Mouse (Mus musculus): Measurements from ENCODE around the gene 1700015F17Rik.
A peak's percentile ranks its signal among the peaks of the same experiment; 100 is the strongest.

The 1700015F17Rik gene

DNA sequence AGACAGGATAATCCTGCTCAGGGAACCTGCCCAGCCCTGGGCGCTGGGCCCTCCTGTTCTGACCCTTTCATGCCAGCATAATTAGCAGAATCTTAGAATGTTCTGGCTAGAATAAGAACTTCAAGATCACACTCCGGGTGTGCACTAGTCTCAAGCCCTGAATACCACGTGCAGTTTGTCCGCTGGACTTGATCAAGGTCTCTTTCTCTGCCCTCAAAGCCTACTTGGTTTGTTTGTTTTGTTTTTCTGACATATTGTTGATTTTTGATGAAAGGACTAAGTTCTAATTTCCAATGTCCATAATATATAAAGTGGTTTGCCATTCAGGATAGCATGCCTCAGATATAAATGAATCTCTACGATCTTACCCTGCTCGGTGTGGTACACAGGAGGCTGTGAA, at the start of gene 1700015F17Rik:
1700015F17Rik (minus strand) TSS at position 101 of the 400 bp plus-strand sequence.
- no peak for DNase-seq (ENCODE audit: extremely low spot score, low read depth, low spot score)

DNA sequence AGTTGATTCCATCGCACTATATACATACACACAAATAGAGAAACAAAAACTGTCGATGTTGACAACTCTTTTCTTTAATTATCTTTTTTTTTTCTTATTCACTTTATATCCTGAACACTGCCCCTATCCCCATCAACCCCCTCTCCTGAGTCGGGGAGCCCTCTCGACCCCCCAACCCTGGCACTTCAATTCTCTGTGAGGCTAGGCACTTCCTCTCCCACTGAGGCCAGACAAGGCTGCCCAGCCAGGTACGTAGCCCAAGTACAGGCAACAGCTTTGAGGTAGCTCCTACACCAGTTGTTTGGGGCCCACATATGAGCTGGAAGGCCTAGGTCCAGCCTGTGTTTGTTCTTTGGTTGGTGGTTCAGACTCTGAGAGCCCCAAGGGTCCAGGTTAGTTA, 36.5 kb upstream of the 1700015F17Rik start:
- no peak for DNase-seq (ENCODE audit: extremely low spot score, low read depth, low spot score)

DNA sequence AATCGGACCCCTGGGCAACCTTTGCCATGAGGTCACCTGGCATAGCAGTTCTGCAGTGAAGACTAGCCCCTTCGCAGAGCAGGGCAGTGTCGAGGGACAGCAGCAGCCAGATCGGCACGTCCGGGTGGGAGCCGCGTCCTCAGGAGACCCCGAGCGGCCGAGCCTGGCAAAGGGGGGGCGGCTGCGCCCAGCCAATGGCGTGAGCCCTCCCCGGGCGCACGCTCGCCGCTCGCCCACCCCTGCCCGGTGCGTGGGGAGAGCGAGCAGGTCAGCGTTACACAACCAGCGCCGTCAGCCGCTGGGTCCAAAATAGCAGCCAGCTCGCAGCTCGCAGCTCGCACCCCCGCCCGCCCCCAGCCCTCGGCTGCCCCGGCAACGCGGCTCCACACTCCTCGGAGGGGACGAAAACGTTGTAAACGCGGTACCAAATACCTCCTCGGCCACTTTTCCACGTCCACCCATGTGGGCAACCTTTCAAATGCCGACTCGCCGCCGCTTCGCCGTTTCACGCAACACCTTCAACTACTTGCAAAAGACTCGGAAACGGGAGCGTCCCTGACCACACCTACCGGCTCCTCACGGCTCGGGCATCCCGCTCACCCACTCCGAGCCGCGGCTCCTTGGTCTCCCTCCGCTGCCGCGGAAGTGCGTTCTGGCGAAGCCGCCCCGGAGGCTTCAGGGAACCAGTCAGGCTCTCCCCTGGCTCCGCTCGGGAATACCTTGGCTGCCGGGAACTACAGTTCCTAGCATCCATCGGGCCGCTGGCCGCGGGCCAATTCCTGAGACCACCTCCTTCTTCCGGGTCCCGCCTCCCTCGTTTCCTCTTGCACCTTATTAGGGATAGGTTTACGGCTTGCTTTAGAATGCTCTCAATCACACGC, 35.5 kb upstream of the 1700015F17Rik start, which contains the start of gene Cldn12:
Cldn12 (minus strand) TSS at position 763 of the 881 bp plus-strand sequence.
- DNase-seq (ENCODE audit: extremely low spot score, low read depth, low spot score): peak; percentile 76

DNA sequence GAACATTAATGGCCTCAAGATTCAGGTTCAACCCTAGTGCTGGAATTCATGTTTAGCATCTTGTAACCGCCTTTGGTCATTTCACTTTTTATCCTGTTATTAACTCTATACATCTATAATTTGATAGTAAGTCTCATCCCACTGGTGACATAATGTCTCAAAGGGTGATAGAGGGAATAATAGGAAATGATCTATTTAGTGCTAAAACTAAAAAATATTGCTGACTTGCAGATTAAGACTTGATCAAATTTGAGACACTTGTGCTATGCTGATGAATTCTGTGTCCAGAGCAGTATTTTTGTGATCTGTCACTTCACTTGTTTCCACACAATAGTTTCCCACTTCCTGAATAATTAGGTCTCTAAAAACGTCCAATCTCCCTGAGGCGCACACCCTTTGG, 32.5 kb upstream of the 1700015F17Rik start:
- no peak for DNase-seq (ENCODE audit: extremely low spot score, low read depth, low spot score)

DNA sequence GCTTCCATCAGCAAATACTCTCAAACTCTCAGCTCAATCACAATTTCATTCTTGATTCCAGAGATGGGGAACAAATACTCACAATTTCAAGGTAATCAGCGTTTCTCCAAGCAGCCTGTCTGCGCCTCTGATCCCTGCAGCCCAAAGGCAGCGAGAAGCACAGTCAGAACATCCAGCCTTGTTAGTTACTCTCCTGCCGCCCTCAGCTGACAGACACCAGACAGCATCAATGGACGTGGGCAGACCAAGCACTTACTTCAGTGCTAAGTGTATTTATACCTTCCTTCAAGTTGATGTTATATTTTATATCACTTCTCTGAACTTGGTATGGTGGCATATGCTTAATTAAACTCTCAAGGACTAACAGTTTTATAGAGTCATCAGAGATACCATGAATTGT, 32.0 kb upstream of the 1700015F17Rik start:
- DNase-seq (ENCODE audit: extremely low spot score, low read depth, low spot score): no peak

DNA sequence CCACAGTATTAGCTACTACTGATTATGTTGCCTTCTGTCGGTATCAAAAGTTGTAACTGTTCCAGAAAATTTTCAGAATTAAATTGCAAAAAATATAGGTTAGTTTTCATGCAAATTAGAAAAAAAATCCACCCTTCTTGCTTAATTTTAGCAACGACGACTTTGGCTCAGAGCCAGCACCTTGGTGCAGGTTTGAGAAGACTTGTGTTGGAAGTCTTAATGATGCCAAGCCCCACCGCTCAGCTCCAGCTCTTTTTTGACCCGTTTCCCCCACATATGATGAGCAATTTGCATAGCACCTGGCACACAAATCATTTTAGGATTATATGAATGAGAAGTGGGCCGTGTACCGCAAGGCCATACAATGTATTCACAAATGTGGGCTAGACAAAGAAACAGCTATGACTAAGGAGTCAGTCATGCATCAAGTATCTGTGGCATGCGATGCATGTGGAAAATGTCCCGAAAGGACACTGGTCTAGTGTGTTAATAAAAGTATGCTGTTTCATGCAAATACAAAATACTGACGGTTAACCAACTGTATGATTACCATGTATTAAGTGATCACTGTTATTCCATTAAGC, 31.5 kb upstream of the 1700015F17Rik start:
- no peak for DNase-seq (ENCODE audit: extremely low spot score, low read depth, low spot score)

DNA sequence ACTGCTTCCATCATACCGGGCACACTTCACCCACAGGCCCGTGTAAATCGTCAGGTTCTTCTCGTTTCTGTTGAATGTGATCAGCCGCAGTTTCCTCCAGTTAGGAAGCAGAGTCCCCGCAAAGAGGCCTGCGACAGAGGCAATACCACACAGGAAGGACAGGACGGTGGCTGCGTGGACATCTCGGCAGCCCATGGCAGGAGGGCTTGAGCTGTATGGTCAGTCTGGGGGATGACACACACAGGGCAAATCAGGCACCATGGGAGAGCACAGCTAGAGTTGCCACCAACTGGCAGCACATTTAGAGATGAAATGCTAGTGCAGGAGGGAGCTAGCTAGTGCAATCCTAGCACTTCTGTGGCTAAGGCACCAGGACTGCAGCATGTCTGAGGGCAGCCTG, 29.3 kb upstream of the 1700015F17Rik start:
- DNase-seq (ENCODE audit: extremely low spot score, low read depth, low spot score): no peak

DNA sequence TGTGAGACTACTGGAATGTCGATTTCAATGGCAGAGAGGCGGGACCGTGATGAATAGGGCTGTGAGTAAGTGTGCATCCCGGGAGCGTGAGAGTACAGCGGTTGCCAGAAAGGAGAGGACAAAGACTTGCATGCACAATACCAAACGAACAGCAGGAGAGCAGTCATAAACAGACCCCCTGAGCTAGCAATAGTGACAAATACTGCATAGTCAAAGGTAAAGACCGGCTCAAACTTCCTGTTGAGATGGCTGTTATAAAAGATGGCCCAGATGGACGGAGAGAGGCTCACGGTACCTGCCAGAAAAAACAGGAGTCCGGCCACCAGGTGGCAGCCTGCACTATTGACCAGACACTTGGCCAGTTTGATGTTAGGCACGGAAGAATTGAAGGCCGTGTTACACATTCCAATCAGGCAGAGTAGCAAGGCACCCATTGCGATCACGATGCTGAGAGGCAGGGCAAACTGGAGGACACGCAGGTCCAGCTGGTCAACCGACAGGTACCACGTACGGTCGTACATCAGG, 28.8 kb upstream of the 1700015F17Rik start:
- no peak for DNase-seq (ENCODE audit: extremely low spot score, low read depth, low spot score)

DNA sequence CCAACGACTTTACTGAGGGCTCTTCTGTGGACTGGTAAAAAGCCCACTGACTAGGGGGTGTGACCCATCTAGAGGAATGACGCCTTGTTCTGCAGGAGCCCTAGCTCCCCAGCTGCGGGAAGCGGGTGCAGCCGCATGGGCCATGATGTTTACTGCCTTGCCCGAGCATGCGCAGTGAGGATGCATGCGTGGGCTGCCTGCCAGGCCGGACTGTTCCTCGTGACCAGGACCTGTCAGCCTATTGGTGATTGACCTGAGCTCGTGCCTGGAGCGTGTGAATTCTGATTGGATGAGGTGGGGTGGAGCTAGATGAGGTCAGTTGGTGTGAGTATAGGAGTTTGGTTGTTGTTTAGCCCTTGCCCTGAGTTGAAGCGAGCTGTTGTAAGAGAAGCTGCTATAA, 25.5 kb upstream of the 1700015F17Rik start:
- DNase-seq (ENCODE audit: extremely low spot score, low read depth, low spot score): no peak

DNA sequence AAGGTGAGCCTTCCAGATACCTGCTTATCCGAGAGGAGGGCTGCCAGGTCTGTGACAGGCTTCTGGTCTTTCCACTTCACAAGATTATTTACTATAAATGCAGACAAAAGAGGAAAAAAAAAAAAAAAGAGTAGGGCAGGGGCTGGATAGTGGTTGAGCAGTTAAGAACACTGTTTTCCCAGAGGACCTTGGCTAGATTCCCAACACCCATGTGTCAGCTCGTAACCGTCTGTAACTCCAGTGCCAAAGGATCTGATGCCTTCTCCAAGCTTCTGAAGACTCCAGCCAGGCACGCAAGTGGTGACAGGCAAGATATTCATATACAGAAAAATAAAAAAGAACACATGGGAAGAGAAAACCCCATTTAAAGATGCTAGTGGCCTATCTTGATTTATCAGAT, 24.4 kb upstream of the 1700015F17Rik start:
- no peak for DNase-seq (ENCODE audit: extremely low spot score, low read depth, low spot score)

DNA sequence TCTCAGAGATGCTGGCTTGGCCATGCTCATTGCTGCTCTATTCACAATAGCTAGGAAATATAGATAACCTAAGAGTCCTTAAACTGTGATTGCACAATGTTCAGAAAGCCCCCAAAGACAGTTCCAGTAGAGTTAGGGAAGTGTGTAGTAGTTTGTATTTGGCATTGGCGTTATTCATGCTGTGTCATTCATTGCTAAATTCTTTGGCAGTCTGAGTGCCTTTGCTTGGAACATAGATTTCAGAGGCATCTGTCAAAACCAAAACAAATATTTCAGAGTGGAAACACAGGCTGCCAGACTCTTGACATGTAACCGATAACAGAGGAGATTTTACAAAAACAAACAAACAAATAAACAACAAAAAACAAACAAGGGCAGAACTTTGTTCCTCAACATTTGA, 22.6 kb upstream of the 1700015F17Rik start:
- DNase-seq (ENCODE audit: extremely low spot score, low read depth, low spot score): no peak

DNA sequence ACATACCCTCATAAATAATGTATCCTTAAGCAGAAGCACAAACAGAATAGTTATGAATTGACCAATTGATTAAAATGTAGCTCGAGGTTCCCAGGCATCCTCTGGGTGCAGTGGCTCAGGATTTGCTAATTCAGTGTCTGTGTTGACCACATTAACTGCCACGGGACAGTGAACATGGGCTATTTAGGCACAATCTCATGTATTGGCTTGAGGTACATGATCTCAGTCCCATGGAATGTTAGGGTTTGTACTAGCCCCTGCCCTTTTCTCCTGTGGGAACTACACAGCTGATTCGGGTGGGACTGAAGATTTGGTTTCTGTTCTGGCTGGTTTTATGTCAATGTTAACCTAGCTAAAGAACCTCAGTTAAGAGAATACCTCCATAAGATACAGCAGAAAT, 17.4 kb upstream of the 1700015F17Rik start:
- no peak for DNase-seq (ENCODE audit: extremely low spot score, low read depth, low spot score)

DNA sequence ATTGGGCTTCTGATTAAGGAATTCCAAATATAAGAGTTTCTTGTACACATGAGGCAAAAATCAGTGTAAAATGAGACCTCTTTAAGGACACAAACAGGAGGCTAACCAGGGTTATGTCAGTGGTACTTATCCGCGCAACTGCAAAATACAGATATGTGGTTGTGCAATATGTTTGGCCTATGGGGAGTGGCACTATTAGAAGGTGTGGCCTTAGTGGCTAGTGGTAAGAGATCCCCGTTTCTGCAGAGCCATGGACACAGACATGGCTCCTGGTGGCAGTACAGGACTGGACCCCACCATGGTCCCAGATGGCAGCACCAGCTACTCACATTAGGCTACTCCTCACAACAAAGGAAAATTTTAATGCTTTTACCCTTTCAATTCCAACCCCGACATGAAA, 16.1 kb upstream of the 1700015F17Rik start:
- DNase-seq (ENCODE audit: extremely low spot score, low read depth, low spot score): no peak

DNA sequence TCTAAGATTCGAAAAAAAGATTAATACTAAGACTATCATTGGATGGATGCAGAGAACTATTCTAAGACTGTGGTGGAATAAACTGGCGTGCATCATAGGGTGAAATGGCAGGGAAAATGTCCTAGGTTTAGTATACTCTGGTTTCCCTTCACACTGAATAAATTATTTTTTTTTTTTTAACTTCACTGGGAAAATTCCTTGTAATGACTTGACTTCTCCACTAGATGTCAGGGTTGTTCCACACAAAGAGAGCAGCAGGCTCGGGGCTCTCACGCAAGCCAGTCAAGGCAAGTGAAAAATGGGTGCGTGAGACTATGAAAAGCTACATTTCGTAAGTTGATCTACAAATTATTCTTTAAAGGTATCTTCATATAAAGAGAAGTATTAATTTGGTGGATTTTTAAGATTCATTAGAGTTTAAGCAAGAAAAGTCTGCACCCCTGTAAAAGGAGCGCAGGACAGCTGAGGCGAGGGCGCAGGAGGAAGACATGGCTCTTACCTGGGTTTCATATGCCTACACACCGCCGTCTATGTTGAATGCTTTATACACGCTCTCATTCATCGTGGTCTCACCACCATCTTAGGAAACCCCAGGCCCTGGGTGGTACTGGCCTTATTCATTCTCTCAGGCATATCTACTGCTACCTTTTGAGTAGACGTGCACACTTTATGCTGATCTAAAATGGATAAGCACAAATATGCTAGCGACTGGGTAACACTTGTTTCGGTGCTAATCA, 15.5 kb upstream of the 1700015F17Rik start:
- DNase-seq (ENCODE audit: extremely low spot score, low read depth, low spot score): peak; percentile 41

DNA sequence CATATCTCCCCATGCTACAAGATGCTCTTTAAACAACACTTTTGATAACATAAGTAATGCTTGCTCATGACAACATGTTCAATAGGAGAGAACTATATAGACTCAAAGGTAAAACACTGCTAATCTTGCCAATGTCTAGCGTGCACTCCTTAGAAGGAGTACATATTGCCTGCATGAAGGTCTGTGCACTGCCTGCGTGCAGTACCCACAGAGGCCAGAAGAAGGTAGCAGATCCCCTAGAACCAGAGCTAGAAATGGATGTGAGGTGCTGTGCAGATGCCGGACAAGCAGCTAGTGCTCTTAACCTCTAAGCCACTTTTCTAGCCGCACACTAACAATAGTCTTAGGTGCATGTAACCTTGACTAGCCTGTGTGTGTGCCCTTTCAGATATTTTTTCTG, 13.2 kb upstream of the 1700015F17Rik start:
- DNase-seq (ENCODE audit: extremely low spot score, low read depth, low spot score): no peak

DNA sequence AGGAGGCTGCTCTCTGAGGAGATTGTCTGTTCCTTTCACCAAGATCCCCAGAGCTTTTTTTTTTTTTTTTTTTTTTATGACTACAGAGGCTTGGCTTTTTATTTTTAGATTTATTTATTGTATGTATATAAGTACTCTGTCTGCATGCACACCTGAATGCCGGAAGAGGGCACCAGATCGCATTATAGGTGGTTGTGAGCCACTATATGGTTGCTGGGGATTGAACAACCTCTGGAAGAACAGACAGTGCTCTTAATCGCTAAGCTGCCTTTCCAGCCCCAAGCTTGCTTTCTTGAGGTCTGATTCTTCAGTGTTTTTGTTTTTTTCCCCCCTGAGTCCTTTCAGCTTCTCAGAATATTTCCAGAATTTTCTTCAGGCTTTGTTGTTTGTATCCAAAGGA, 7.1 kb upstream of the 1700015F17Rik start:
- DNase-seq (ENCODE audit: extremely low spot score, low read depth, low spot score): no peak

DNA sequence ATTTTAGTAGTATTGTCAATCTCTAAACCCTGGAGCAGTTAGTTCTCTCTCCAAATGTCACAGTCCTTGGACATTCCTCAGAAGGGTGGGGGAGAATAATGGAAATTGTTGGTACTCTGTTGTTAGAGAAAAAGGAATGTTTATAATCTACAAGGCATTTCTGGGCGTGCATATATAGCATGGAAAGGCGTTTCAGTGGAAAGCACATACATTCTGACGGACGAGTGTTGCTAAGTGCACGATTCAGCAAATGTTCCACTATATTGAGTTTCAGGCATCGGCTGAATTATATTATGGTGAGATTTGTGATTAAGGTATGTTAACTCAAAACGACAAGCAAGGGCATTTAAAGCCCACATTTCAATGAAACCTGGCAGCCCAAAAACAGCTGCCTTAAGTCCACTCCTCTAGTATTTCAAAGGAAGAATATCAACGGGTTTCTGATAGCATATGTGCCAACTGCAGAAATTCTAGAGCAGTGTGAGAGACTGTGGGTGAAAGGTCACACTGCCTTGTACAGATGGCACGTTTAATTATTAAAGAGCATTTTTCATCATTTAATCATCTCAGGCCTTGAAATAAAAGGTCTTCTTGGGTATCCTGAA, 4.4 kb upstream of the 1700015F17Rik start:
- no peak for DNase-seq (ENCODE audit: extremely low spot score, low read depth, low spot score)

DNA sequence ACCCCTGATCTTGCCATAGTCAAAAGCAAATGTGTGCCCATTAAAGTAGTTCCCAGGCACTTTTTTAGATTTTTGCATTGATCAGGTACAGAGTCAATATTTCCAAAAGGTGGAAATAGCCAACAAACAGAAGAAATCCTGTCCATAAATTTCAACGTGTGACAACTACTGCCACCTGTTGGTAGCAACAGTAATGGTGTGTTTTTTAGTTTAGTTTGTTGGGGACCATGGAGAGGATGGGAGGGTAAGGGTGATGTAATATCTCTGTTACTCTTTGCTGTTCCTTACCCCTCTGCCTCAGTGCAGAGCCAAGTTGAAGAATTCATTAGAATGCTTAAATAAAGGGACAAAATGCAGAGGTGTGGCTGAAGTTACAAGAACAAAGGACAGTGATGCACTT, 2.7 kb upstream of the 1700015F17Rik start:
- peak; percentile 42 for DNase-seq (ENCODE audit: extremely low spot score, low read depth, low spot score)

DNA sequence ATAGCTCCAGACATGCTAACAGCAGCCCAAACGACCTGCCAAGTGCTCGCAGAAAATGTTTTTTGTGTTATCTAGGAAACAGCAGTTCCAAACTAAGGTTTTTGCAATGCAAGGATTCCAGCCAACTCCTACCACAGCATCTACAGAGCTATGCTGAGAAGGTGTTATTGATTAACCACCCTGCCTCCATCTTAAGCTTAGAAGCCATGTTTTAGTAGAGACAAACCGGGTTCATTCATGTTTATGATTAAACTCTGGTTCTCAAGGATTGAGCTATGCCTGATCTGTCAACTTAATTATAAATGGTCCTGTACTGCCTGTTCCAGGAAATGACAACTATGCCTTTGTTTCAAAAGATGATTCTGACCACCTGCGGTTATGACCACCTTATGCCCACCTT, 2.8 kb downstream of the 1700015F17Rik start:
- no peak for DNase-seq (ENCODE audit: extremely low spot score, low read depth, low spot score)

DNA sequence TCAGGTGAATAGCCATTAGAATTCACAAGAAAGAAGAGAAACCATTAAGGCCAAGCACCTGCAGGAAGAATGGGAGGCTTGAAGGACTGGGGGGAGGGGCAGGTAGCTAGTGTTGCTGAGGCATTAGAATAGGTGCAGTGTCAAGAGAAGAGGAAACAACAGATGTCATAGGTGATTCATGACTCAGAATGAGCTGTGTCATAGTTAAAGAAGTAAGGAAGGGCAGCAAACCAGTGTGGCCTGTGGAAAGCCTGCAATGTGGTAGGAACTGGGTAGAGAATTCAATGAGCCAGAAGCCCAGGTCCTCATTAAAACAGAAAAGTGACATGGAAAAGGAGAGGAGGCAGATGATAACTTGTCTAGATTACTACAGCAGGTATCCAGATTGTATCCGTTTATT, 13.7 kb downstream of the 1700015F17Rik start:
- no peak for DNase-seq (ENCODE audit: extremely low spot score, low read depth, low spot score)

All from hindlimb bud, embryonic 11.5 days (tissue).